Mouse (Mus musculus) CH12.LX (cell line): ENCODE data around the gene Cdc42ep5. TPM values are rescaled to one million over a fixed set of nuclear protein-coding genes. Genes with fewer than 3 reads are reported as not detected.

Experiments used
- DNase-seq: peaks from one replicate; pipeline ENCODE4 v3.0.0-alpha.2; 2013; ENCODE audit errors: extremely low read depth
- H3K27ac ChIP-seq: 2 replicates; pipeline ENCODE4 v1.5.1; 2012; ENCODE audit warnings: low read depth, mild to moderate bottlenecking, control low read depth, moderate library complexity; ENCODE audit not compliant: insufficient read depth
- H3K27me3 ChIP-seq: replicated peaks from 2 replicates; pipeline ENCODE3; 2012; ENCODE audit warnings: inconsistent platforms
- H3K36me3 ChIP-seq, 2 experiments: replicated peaks in 1 of 2; 2 replicates each; pipeline versions ENCODE3 to v1.6.1; 2012; ENCODE audit warnings: inconsistent platforms in 1 of 2, low read length in 1 of 2, mild to moderate bottlenecking in 1 of 2, mixed read lengths in 1 of 2, moderate library complexity in 1 of 2; ENCODE audit not compliant: control insufficient read depth in 1 of 2, insufficient read depth in 1 of 2
- H3K4me1 ChIP-seq, 2 experiments: 2 replicates each; pipeline ENCODE4 v1.6.1; 2012; ENCODE audit warnings: inconsistent platforms in 1 of 2, moderate library complexity in 1 of 2; ENCODE audit not compliant: insufficient read depth in 2 of 2, control insufficient read depth in 1 of 2
- H3K4me2 ChIP-seq: 2 replicates; pipeline ENCODE4 v1.6.1; 2012; ENCODE audit warnings: low read depth, mild to moderate bottlenecking, control low read depth; ENCODE audit not compliant: poor library complexity, insufficient read depth, severe bottlenecking
- H3K4me3 ChIP-seq, 3 experiments: fragments of 150-350 bp in 1 of 3; sonication (generic) in 1 of 3; replicated peaks in 1 of 3; 2 replicates each; pipeline versions ENCODE3 to v1.5.1; 2011 to 2012; ENCODE audit warnings: low read depth in 2 of 3, low read length in 2 of 3, mild to moderate bottlenecking in 2 of 3, moderate library complexity in 2 of 3, control low read depth in 1 of 3, improper control_type of control experiment in 1 of 3, inconsistent platforms in 1 of 3, mixed read lengths in 1 of 3; ENCODE audit not compliant: poor library complexity in 1 of 3
- H3K79me2 ChIP-seq: replicated peaks from 2 replicates; pipeline ENCODE4 v1.6.1; 2012; ENCODE audit warnings: mild to moderate bottlenecking, moderate library complexity; ENCODE audit not compliant: control insufficient read depth, poor library complexity, insufficient read depth, severe bottlenecking; ENCODE audit errors: extremely low read depth
- H3K9ac ChIP-seq: 2 replicates; pipeline ENCODE4 v1.6.1; 2012; ENCODE audit warnings: low read depth, mild to moderate bottlenecking, control low read depth, moderate library complexity; ENCODE audit not compliant: insufficient read depth
- H3K9me3 ChIP-seq: replicated peaks from 2 replicates; pipeline ENCODE3; 2012; ENCODE audit warnings: low read length, inconsistent platforms, mixed read lengths
- BHLHE40 ChIP-seq: IDR thresholded peaks from 2 replicates; pipeline ENCODE4 v1.6.1; 2011; ENCODE audit warnings: mild to moderate bottlenecking, low read depth, low read length, improper control_type of control experiment
- CHD1 ChIP-seq: IDR thresholded peaks from 2 replicates; pipeline ENCODE4 v1.6.1; 2012; ENCODE audit warnings: low read depth, low read length, improper control_type of control experiment, inconsistent platforms
- CHD2 ChIP-seq: IDR thresholded peaks from 2 replicates; pipeline ENCODE4 v1.6.1; 2011; ENCODE audit warnings: low read length, improper control_type of control experiment
- CTCF ChIP-seq, 2 experiments: IDR thresholded peaks in 1 of 2; conservative IDR thresholded peaks in 1 of 2; 2 replicates each; pipeline ENCODE4 v1.5.1; 2011 to 2012; ENCODE audit warnings: low read depth in 2 of 2, low read length in 2 of 2, improper control_type of control experiment in 1 of 2, inconsistent platforms in 1 of 2, mild to moderate bottlenecking in 1 of 2, moderate library complexity in 1 of 2
- EP300 ChIP-seq: IDR thresholded peaks from 2 replicates; pipeline ENCODE4 v1.6.1; 2011; ENCODE audit warnings: low read length, improper control_type of control experiment
- ETS1 ChIP-seq: conservative IDR thresholded peaks from 2 replicates; pipeline ENCODE4 v1.6.1; 2012; ENCODE audit warnings: low read depth, mild to moderate bottlenecking, inconsistent platforms, low read length, improper control_type of control experiment, moderate library complexity
- GABPA ChIP-seq: IDR thresholded peaks from 2 replicates; pipeline ENCODE4 v1.6.1; 2012; ENCODE audit warnings: low read depth, low read length, improper control_type of control experiment, inconsistent platforms; ENCODE audit not compliant: insufficient replicate concordance
- IRF4 ChIP-seq: IDR thresholded peaks from 2 replicates; pipeline ENCODE4 v1.6.1; 2014; ENCODE audit warnings: low read depth, mild to moderate bottlenecking, inconsistent platforms, low read length, improper control_type of control experiment
- JUN ChIP-seq: IDR thresholded peaks from 2 replicates; pipeline ENCODE4 v1.6.1; 2011; ENCODE audit warnings: low read depth, mild to moderate bottlenecking, low read length, improper control_type of control experiment, moderate library complexity; ENCODE audit not compliant: insufficient read depth
- JUND ChIP-seq: conservative IDR thresholded peaks from 2 replicates; pipeline ENCODE4 v1.6.1; 2011; ENCODE audit warnings: low read depth, low read length, improper control_type of control experiment
- MAFK ChIP-seq: IDR thresholded peaks from 2 replicates; pipeline ENCODE4 v1.6.1; 2011; ENCODE audit warnings: low read length, improper control_type of control experiment; ENCODE audit not compliant: insufficient replicate concordance
- MAX ChIP-seq: IDR thresholded peaks from 2 replicates; pipeline ENCODE4 v1.6.1; 2011; ENCODE audit warnings: low read length, improper control_type of control experiment
- MEF2A ChIP-seq: IDR thresholded peaks from 2 replicates; pipeline ENCODE4 v1.6.1; 2014; ENCODE audit warnings: low read depth, mild to moderate bottlenecking, inconsistent platforms, low read length, improper control_type of control experiment, borderline replicate concordance
- POLR2A ChIP-seq: IDR thresholded peaks from 2 replicates; pipeline ENCODE4 v1.6.1; 2011; ENCODE audit warnings: low read depth, mild to moderate bottlenecking, improper control_type of control experiment, low read length
- POLR2AphosphoS2 ChIP-seq: IDR thresholded peaks from 2 replicates; pipeline ENCODE4 v1.6.1; 2011; ENCODE audit warnings: low read depth, low read length, improper control_type of control experiment
- RAD21 ChIP-seq: IDR thresholded peaks from 2 replicates; pipeline ENCODE4 v1.6.1; 2011; ENCODE audit warnings: low read depth, mild to moderate bottlenecking, low read length, improper control_type of control experiment, moderate library complexity
- RCOR1 ChIP-seq: conservative IDR thresholded peaks from 2 replicates; pipeline ENCODE4 v1.6.1; 2012; ENCODE audit warnings: low read depth, mild to moderate bottlenecking, inconsistent platforms, low read length, improper control_type of control experiment
- SIN3A ChIP-seq: IDR thresholded peaks from 2 replicates; pipeline ENCODE4 v1.6.1; 2012; ENCODE audit warnings: low read length, improper control_type of control experiment, inconsistent platforms
- TBP ChIP-seq: conservative IDR thresholded peaks from 2 replicates; pipeline ENCODE4 v1.6.1; 2011; ENCODE audit warnings: low read depth, low read length, improper control_type of control experiment
- TCF12 ChIP-seq: IDR thresholded peaks from 2 replicates; pipeline ENCODE4 v1.6.1; 2014; ENCODE audit warnings: low read depth, mild to moderate bottlenecking, inconsistent platforms, low read length, improper control_type of control experiment
- UBTF ChIP-seq: IDR thresholded peaks from 2 replicates; pipeline ENCODE4 v1.6.1; 2012; ENCODE audit warnings: low read depth, mild to moderate bottlenecking, inconsistent platforms, low read length, improper control_type of control experiment, moderate library complexity
- USF1 ChIP-seq: IDR thresholded peaks from 2 replicates; pipeline ENCODE4 v1.6.1; 2014; ENCODE audit warnings: low read depth, mild to moderate bottlenecking, inconsistent platforms, low read length, improper control_type of control experiment
- USF2 ChIP-seq: conservative IDR thresholded peaks from 2 replicates; pipeline ENCODE4 v1.6.1; 2011; ENCODE audit warnings: low read depth, low read length, improper control_type of control experiment
- ZC3H11A ChIP-seq: IDR thresholded peaks from 2 replicates; pipeline ENCODE4 v1.6.1; 2012; ENCODE audit warnings: low read depth, mild to moderate bottlenecking, inconsistent platforms, low read length, improper control_type of control experiment
- ZMIZ1 ChIP-seq: IDR thresholded peaks from 2 replicates; pipeline ENCODE4 v1.6.1; 2012; ENCODE audit warnings: low read depth, mild to moderate bottlenecking, inconsistent platforms, low read length, improper control_type of control experiment
- ZNF384 ChIP-seq: IDR thresholded peaks from 2 replicates; pipeline ENCODE4 v1.6.1; 2012; ENCODE audit warnings: low read depth, low read length, improper control_type of control experiment, inconsistent platforms
- dilution Hi-C: fragments of 300-500 bp; cut with MboI; formaldehyde crosslinking; loops from 2 replicates; pipeline ENCODE4 v1.14.3; 2020; ENCODE audit warnings: low sequenced_read_pairs; ENCODE audit not compliant: extremely low pct_unique_long_range_greater_than_20kb, extremely low pct_ligation_motif_present
- in situ Hi-C: fragments of 300-500 bp; cut with MboI; formaldehyde crosslinking; loops from 3 replicates; pipeline ENCODE4 v1.14.3; 2019; ENCODE audit warnings: low sequenced_read_pairs, low pct_ligation_motif_present, low pct_unique_long_range_greater_than_20kb, mixed read lengths
- polyA plus RNA-seq: library from polyadenylated mRNA; unstranded; fragments of >175 nt; gene quantifications from 2 replicates; pipeline ENCODE4 v1.2.1, GENCODE M21; 2012; ENCODE audit warnings: low read depth; ENCODE audit not compliant: insufficient read length
- total RNA-seq, 2 experiments: library from RNA; depleted of rRNA; stranded (reverse); fragments of 300-350 nt in 1 of 2; fragments of >200 nt in 1 of 2; gene quantifications; 2 replicates each; pipeline ENCODE4 v1.2.3; 2012 to 2014

The Cdc42ep5 gene
- total and polyA plus RNA-seq, 3 experiments = 1.4 to 4.2 (median 2.1) TPM

- TF ChIP-seq RCOR1 = 0 out of 2 replicates have a peak, but pooled peaks have one; percentile 54
- TF ChIP-seq JUN = no peak
- no peak for TF ChIP-seq USF1
- TF ChIP-seq USF2 = no peak
- TF ChIP-seq ZMIZ1 = no peak; the same call in 1 of the 2 replicates
- no peak for TF ChIP-seq CHD2
- TF ChIP-seq ETS1 = no peak
Observed at GRCm38 (mm10) chr7:4149209-4150054, 15.2 kb downstream of the Cdc42ep5 start (continued).

GRCm38 (mm10) chr7:4148341-4149208, 16.1 kb downstream of the Cdc42ep5 start:
- no peaks in the 10 kb centered on the region for H3K9me3 ChIP-seq
- peaks cover 2% of the 10 kb centered on the region; the same call in 1 of the 2 replicates for H3K79me2 ChIP-seq
- no peak for DNase-seq
- H3K9ac ChIP-seq = peak overlapping the region; percentile 70
- H3K4me2 ChIP-seq = peak overlapping the region; percentile 85
- H3K4me3 ChIP-seq = peak overlapping the region; percentile 76 to 85 (median 83)
- H3K36me3 ChIP-seq = peaks cover 46 to 50% of the 10 kb centered on the region in 2 experiments
- no peaks in the 10 kb centered on the region for H3K27me3 ChIP-seq
- H3K27ac ChIP-seq = peak overlapping the region; percentile 95
- no peak for TF ChIP-seq TCF12
- TF ChIP-seq POLR2AphosphoS2 = peak; percentile 85
- TF ChIP-seq EP300 = no peak
- TF ChIP-seq ZNF384 = no peak
- peak; percentile 35; the same call in 1 of the 2 replicates for TF ChIP-seq ZMIZ1
- TF ChIP-seq USF2 = no peak
- 0 out of 2 replicates have a peak, but pooled peaks have one; percentile 18 for TF ChIP-seq CHD2
- TF ChIP-seq JUN = no peak
- dilution Hi-C loops (no loop called here), in situ Hi-C loops (no loop called here)
- peaks cover 14 to 32% of the 10 kb centered on the region in 2 experiments for H3K4me1 ChIP-seq

- no peaks in the 10 kb centered on the region for H3K27me3 ChIP-seq
- no peak for DNase-seq
- no peak overlapping the region for H3K9ac ChIP-seq
- peaks cover 53 to 57% of the 10 kb centered on the region in 2 experiments for H3K36me3 ChIP-seq
- no peak overlapping the region for H3K27ac ChIP-seq
- no peaks in the 10 kb centered on the region for H3K9me3 ChIP-seq
- no peak overlapping the region for H3K4me3 ChIP-seq
- peaks cover 2% of the 10 kb centered on the region; the same call in 1 of the 2 replicates for H3K79me2 ChIP-seq
- dilution Hi-C loops = no loop called here
- in situ Hi-C loops = no loop called here
- peak overlapping the region; percentile 85; the same call in 1 of the 2 replicates for H3K4me2 ChIP-seq
- peaks cover 14 to 32% of the 10 kb centered on the region in 2 experiments for H3K4me1 ChIP-seq
- TF ChIP-seq UBTF = no peak
- no peak for TF ChIP-seq IRF4
- no peak for TF ChIP-seq JUND
- TF ChIP-seq MEF2A = no peak
- no peak for TF ChIP-seq RAD21
- no peak for TF ChIP-seq TBP
- TF ChIP-seq RCOR1 = no peak
- no peak for TF ChIP-seq BHLHE40
- TF ChIP-seq GABPA = no peak
- TF ChIP-seq MAX = no peak
- TF ChIP-seq CTCF (conservative IDR thresholded peaks at IDR 0.05 in 1 of 2, IDR thresholded peaks at IDR 0.05 in 1 of 2; ENCODE audit: low read depth in 2 of 2, low read length in 2 of 2) = no peak
- no peak for TF ChIP-seq MAFK
- no peak for TF ChIP-seq ZNF384
- no peak for TF ChIP-seq POLR2A
- no peak for TF ChIP-seq SIN3A
- no peak for TF ChIP-seq ZMIZ1
- no peak for TF ChIP-seq CHD1
- TF ChIP-seq EP300 = no peak
- no peak for TF ChIP-seq ZC3H11A
Observed at GRCm38 (mm10) chr7:4147836-4148235, 16.8 kb downstream of the Cdc42ep5 start.
